Mouse (Mus musculus) layer of hippocampus, adult 9-10 months (tissue): ENCODE measurements around the gene Gm20661.

Experiments
- DNase-seq: peaks from one replicate; pipeline ENCODE4 v3.0.0; 2022; ENCODE audit warnings: low spot score

The Gm20661 gene

GRCm38 (mm10) chr9:107967437-107967836 lies 15.4 kb upstream of the Gm20661 start:
- no peak for DNase-seq

GRCm38 (mm10) chr9:107968531-107968930 lies 14.3 kb upstream of the Gm20661 start:
- DNase-seq, result no peak

GRCm38 (mm10) chr9:107970311-107970710 lies 12.5 kb upstream of the Gm20661 start:
- no peak for DNase-seq

- DNase-seq, result no peak
Observed at GRCm38 (mm10) chr9:107971690-107972541, 10.9 kb upstream of the Gm20661 start.

- DNase-seq, result no peak
Observed at GRCm38 (mm10) chr9:107974491-107975171, 8.2 kb upstream of the Gm20661 start.

GRCm38 (mm10) chr9:107975399-107976386 lies 7.2 kb upstream of the Gm20661 start, which contains the start of gene Uba7:
TSS of gene Uba7 (plus strand) at chr9:107975505.
- no peak for DNase-seq

- no peak for DNase-seq
Observed at GRCm38 (mm10) chr9:107978815-107979214, 4.0 kb upstream of the Gm20661 start.

- DNase-seq, result no peak
Observed at GRCm38 (mm10) chr9:107981684-107982605, 913 bp upstream of the Gm20661 start.

GRCm38 (mm10) chr9:107983421-107983890 lies 598 bp downstream of the Gm20661 start:
- no peak for DNase-seq

- no peak for DNase-seq
Observed at GRCm38 (mm10) chr9:107984052-107984753, 1.3 kb downstream of the Gm20661 start.

- no peak for DNase-seq
Observed at GRCm38 (mm10) chr9:107984754-107985055, 1.8 kb downstream of the Gm20661 start.

- no peak for DNase-seq
Observed at GRCm38 (mm10) chr9:107985131-107986119, 2.6 kb downstream of the Gm20661 start, which contains the start of gene Inka1. TSS of gene Inka1 (minus strand) at chr9:107985879.

- no peak for DNase-seq
Observed at GRCm38 (mm10) chr9:107986376-107986775, 3.5 kb downstream of the Gm20661 start.

- no peak for DNase-seq
Observed at GRCm38 (mm10) chr9:107987950-107988349, 5.1 kb downstream of the Gm20661 start.

- no peak for DNase-seq
Observed at GRCm38 (mm10) chr9:107992197-107992596, 9.3 kb downstream of the Gm20661 start, which contains the start of gene Cdhr4. TSS of gene Cdhr4 (plus strand) at chr9:107992497.

- no peak for DNase-seq
Observed at GRCm38 (mm10) chr9:107993013-107993412, 10.2 kb downstream of the Gm20661 start.

GRCm38 (mm10) chr9:107994464-107994863 lies 11.6 kb downstream of the Gm20661 start:
- no peak for DNase-seq

- DNase-seq, result no peak
Observed at GRCm38 (mm10) chr9:107995513-107995912, 12.7 kb downstream of the Gm20661 start.

- no peak for DNase-seq
Observed at GRCm38 (mm10) chr9:107996049-107996448, 13.2 kb downstream of the Gm20661 start, which contains the start of gene Gm20662. TSS of gene Gm20662 (plus strand) at chr9:107996349.
